Mouse (Mus musculus): ENCODE measurements at regions not wholly inside any gene's neighbourhood (a gene's known extent, or its start where the extent isn't known, plus 50 kb on each side); places are given as distances from the start of the nearest gene placed in this dataset.

GRCm38 (mm10) chr2:166434554-166434953, 279.1 kb downstream of the Prex1 start:
- DNase-seq: no peak

GRCm38 (mm10) chr2:166433655-166434333, 278.3 kb upstream of the Sulf2 start:
- peak; percentile 74 for DNase-seq

GRCm38 (mm10) chr2:166432948-166433654, 277.6 kb upstream of the Sulf2 start:
- no peak for DNase-seq

- DNase-seq: no peak
Measured at GRCm38 (mm10) chr2:166432531-166432930, 277.1 kb upstream of the Sulf2 start.

GRCm38 (mm10) chr2:166429918-166430317, 274.5 kb upstream of the Sulf2 start:
- DNase-seq: no peak

GRCm38 (mm10) chr2:166429494-166429893, 274.0 kb upstream of the Sulf2 start:
- no peak for DNase-seq

GRCm38 (mm10) chr2:166427390-166427789, 271.9 kb upstream of the Sulf2 start:
- no peak for DNase-seq

GRCm38 (mm10) chr2:166426960-166427359, 271.5 kb upstream of the Sulf2 start:
- peak; percentile 68 for DNase-seq

- DNase-seq: no peak
Measured at GRCm38 (mm10) chr2:166426457-166426856, 271.0 kb upstream of the Sulf2 start.

- DNase-seq: no peak
Measured at GRCm38 (mm10) chr2:166425141-166425540, 269.7 kb upstream of the Sulf2 start.

- no peak for DNase-seq
Measured at GRCm38 (mm10) chr2:166423132-166423660, 267.7 kb upstream of the Sulf2 start.

- DNase-seq: no peak
Measured at GRCm38 (mm10) chr2:166420275-166420674, 264.8 kb upstream of the Sulf2 start.

GRCm38 (mm10) chr2:166419271-166419670, 263.8 kb upstream of the Sulf2 start:
- no peak for DNase-seq

GRCm38 (mm10) chr2:166418279-166418678, 262.8 kb upstream of the Sulf2 start:
- DNase-seq: no peak

GRCm38 (mm10) chr2:166417628-166418027, 262.2 kb upstream of the Sulf2 start:
- DNase-seq: no peak

GRCm38 (mm10) chr2:166415481-166415965, 260.1 kb upstream of the Sulf2 start:
- DNase-seq: no peak

- no peak for DNase-seq
Measured at GRCm38 (mm10) chr2:166414856-166415255, 259.4 kb upstream of the Sulf2 start.

GRCm38 (mm10) chr2:166412031-166412858, 256.8 kb upstream of the Sulf2 start:
- DNase-seq: no peak

GRCm38 (mm10) chr2:166409391-166409790, 253.9 kb upstream of the Sulf2 start:
- no peak for DNase-seq

- no peak for DNase-seq
Measured at GRCm38 (mm10) chr2:166408806-166409205, 253.3 kb upstream of the Sulf2 start.

GRCm38 (mm10) chr2:166408009-166408408, 252.5 kb upstream of the Sulf2 start:
- DNase-seq: no peak

GRCm38 (mm10) chr2:166406826-166407225, 251.4 kb upstream of the Sulf2 start:
- DNase-seq: no peak

- peak; percentile 45 for DNase-seq
Measured at GRCm38 (mm10) chr2:166403319-166403718, 247.9 kb upstream of the Sulf2 start.

Measured in adrenal gland, postnatal 25 days (tissue).